Mouse (Mus musculus): ENCODE results near the gene Ogdh. TPM values are rescaled to one million over a fixed set of nuclear protein-coding genes. Genes with fewer than 3 reads are reported as not detected.
A peak's percentile ranks its signal among the peaks of the same experiment; 100 is the strongest.

Gene Ogdh
- polyA plus RNA-seq, 1 experiment, result 102 TPM

GRCm38 (mm10) chr11:6256490-6257072 is 34.9 kb upstream of the Ogdh start:
- peaks cover 6% of the 10 kb centered on the region for H3K27me3 ChIP-seq (ENCODE audit: control insufficient read depth, insufficient read depth, insufficient read length)
- TF ChIP-seq MYOG (IDR thresholded peaks at IDR 0.05; ENCODE audit: control insufficient read depth, extremely low read depth, insufficient read length) (no peak), USF1 (IDR thresholded peaks at IDR 0.05; ENCODE audit: low read depth) (no peak), FOSL1 (IDR thresholded peaks at IDR 0.05; ENCODE audit: insufficient read depth, low read length, poor library complexity, severe bottlenecking) (no peak), MYOD1 (IDR thresholded peaks at IDR 0.05; ENCODE audit: control insufficient read depth, insufficient read length, low read depth) (no peak), CTCF (IDR thresholded peaks at IDR 0.05; ENCODE audit: control insufficient read depth, insufficient read depth, insufficient read length) (no peak), CEBPB (IDR thresholded peaks at IDR 0.05; ENCODE audit: low read depth) (no peak), MAX (IDR thresholded peaks at IDR 0.05) (no peak)
- no peaks in the 10 kb centered on the region for H3K79me2 ChIP-seq (ENCODE audit: control insufficient read depth, insufficient read depth)
- H3K36me3 ChIP-seq (ENCODE audit: control insufficient read depth, insufficient read depth), result peaks cover 39% of the 10 kb centered on the region
- H3K79me3 ChIP-seq (ENCODE audit: low read depth), result no peaks in the 10 kb centered on the region
- no peak overlapping the region for H3K4me3 ChIP-seq (ENCODE audit: insufficient read depth, poor library complexity, severe bottlenecking)
- no peak overlapping the region for H3ac ChIP-seq (ENCODE audit: control insufficient read depth, insufficient read length, low read depth)

- peaks cover 68% of the 10 kb centered on the region for H3K36me3 ChIP-seq (ENCODE audit: control insufficient read depth, insufficient read depth)
- H3ac ChIP-seq (ENCODE audit: control insufficient read depth, insufficient read length, low read depth), result no peak overlapping the region
Observed at GRCm38 (mm10) chr11:6259413-6259812, 32.0 kb upstream of the Ogdh start.

GRCm38 (mm10) chr11:6261434-6262082 is 29.9 kb upstream of the Ogdh start:
- Histone ChIP-seq H3K4me3 (ENCODE audit: insufficient read depth, poor library complexity, severe bottlenecking) (no peak overlapping the region), H3K79me3 (ENCODE audit: low read depth) (peaks cover 14% of the 10 kb centered on the region), H3K27me3 (ENCODE audit: control insufficient read depth, insufficient read depth, insufficient read length) (no peaks in the 10 kb centered on the region), H3K36me3 (ENCODE audit: control insufficient read depth, insufficient read depth) (peaks cover 88% of the 10 kb centered on the region), H3ac (ENCODE audit: control insufficient read depth, insufficient read length, low read depth) (no peak overlapping the region), H3K79me2 (ENCODE audit: control insufficient read depth, insufficient read depth) (peaks cover 25% of the 10 kb centered on the region)
- TF ChIP-seq MYOG (IDR thresholded peaks at IDR 0.05; ENCODE audit: control insufficient read depth, extremely low read depth, insufficient read length) (no peak), CEBPB (IDR thresholded peaks at IDR 0.05; ENCODE audit: low read depth) (no peak), CTCF (IDR thresholded peaks at IDR 0.05; ENCODE audit: control insufficient read depth, insufficient read depth, insufficient read length) (peak; percentile 79), MYOD1 (IDR thresholded peaks at IDR 0.05; ENCODE audit: control insufficient read depth, insufficient read length, low read depth) (no peak)

More at GRCm38 (mm10) chr11:6259413-6259812, 32.0 kb upstream of the Ogdh start:
- Histone ChIP-seq H3K79me2 (ENCODE audit: control insufficient read depth, insufficient read depth) (peaks cover 3% of the 10 kb centered on the region), H3K4me3 (ENCODE audit: insufficient read depth, poor library complexity, severe bottlenecking) (no peak overlapping the region), H3K79me3 (ENCODE audit: low read depth) (peaks cover 2% of the 10 kb centered on the region), H3K27me3 (ENCODE audit: control insufficient read depth, insufficient read depth, insufficient read length) (no peaks in the 10 kb centered on the region)
- TF ChIP-seq USF1 (IDR thresholded peaks at IDR 0.05; ENCODE audit: low read depth), result no peak
- TF ChIP-seq CEBPB (IDR thresholded peaks at IDR 0.05; ENCODE audit: low read depth), result no peak
- TF ChIP-seq MAX (IDR thresholded peaks at IDR 0.05), result no peak
- no peak for TF ChIP-seq MYOG (IDR thresholded peaks at IDR 0.05; ENCODE audit: control insufficient read depth, extremely low read depth, insufficient read length)
- TF ChIP-seq MYOD1 (IDR thresholded peaks at IDR 0.05; ENCODE audit: control insufficient read depth, insufficient read length, low read depth), result no peak
- TF ChIP-seq CTCF (IDR thresholded peaks at IDR 0.05; ENCODE audit: control insufficient read depth, insufficient read depth, insufficient read length), result no peak
- TF ChIP-seq FOSL1 (IDR thresholded peaks at IDR 0.05; ENCODE audit: insufficient read depth, low read length, poor library complexity, severe bottlenecking), result no peak

- TF ChIP-seq USF1 (IDR thresholded peaks at IDR 0.05; ENCODE audit: low read depth) (no peak), MAX (IDR thresholded peaks at IDR 0.05) (no peak), FOSL1 (IDR thresholded peaks at IDR 0.05; ENCODE audit: insufficient read depth, low read length, poor library complexity, severe bottlenecking) (no peak), MYOG (IDR thresholded peaks at IDR 0.05; ENCODE audit: control insufficient read depth, extremely low read depth, insufficient read length) (no peak), CEBPB (IDR thresholded peaks at IDR 0.05; ENCODE audit: low read depth) (no peak), CTCF (IDR thresholded peaks at IDR 0.05; ENCODE audit: control insufficient read depth, insufficient read depth, insufficient read length) (no peak), MYOD1 (IDR thresholded peaks at IDR 0.05; ENCODE audit: control insufficient read depth, insufficient read length, low read depth) (no peak)
- Histone ChIP-seq H3K4me3 (ENCODE audit: insufficient read depth, poor library complexity, severe bottlenecking) (peak overlapping the region; percentile 95), H3K79me2 (ENCODE audit: control insufficient read depth, insufficient read depth) (peaks cover 35% of the 10 kb centered on the region), H3K27me3 (ENCODE audit: control insufficient read depth, insufficient read depth, insufficient read length) (no peaks in the 10 kb centered on the region), H3ac (ENCODE audit: control insufficient read depth, insufficient read length, low read depth) (peak overlapping the region; percentile 99), H3K36me3 (ENCODE audit: control insufficient read depth, insufficient read depth) (peaks cover 61% of the 10 kb centered on the region), H3K79me3 (ENCODE audit: low read depth) (peaks cover 24% of the 10 kb centered on the region)
Observed at GRCm38 (mm10) chr11:6266621-6267020, 24.8 kb upstream of the Ogdh start.

- TF ChIP-seq USF1 (IDR thresholded peaks at IDR 0.05; ENCODE audit: low read depth) (no peak), MAX (IDR thresholded peaks at IDR 0.05) (peak; percentile 82), FOSL1 (IDR thresholded peaks at IDR 0.05; ENCODE audit: insufficient read depth, low read length, poor library complexity, severe bottlenecking) (no peak)
- peaks cover 24% of the 10 kb centered on the region for H3K79me3 ChIP-seq (ENCODE audit: low read depth)
- H3K27me3 ChIP-seq (ENCODE audit: control insufficient read depth, insufficient read depth, insufficient read length), result no peaks in the 10 kb centered on the region
- H3K36me3 ChIP-seq (ENCODE audit: control insufficient read depth, insufficient read depth), result peaks cover 58% of the 10 kb centered on the region
- H3ac ChIP-seq (ENCODE audit: control insufficient read depth, insufficient read length, low read depth), result peak within 1 kb of the TSS; percentile 99
- peaks cover 42% of the 10 kb centered on the region for H3K79me2 ChIP-seq (ENCODE audit: control insufficient read depth, insufficient read depth)
- H3K4me3 ChIP-seq (ENCODE audit: insufficient read depth, poor library complexity, severe bottlenecking), result peak within 1 kb of the TSS; percentile 95
Observed at GRCm38 (mm10) chr11:6267320-6268254, 23.8 kb upstream of the Ogdh start, which contains the start of gene Ddx56. Gene Ddx56 (minus strand): TSS chr11:6267772.

Data from C2C12 (cell line).